Mouse (Mus musculus): ENCODE measurements around the gene Bmp2k. TPM values are rescaled to one million over a fixed set of nuclear protein-coding genes. Genes with fewer than 3 reads are reported as not detected.
A peak's percentile ranks its signal among the peaks of the same experiment; 100 is the strongest.

Gene Bmp2k
- polyA plus RNA-seq, 1 experiment from 2014 or later, result 10.1 TPM

DNA sequence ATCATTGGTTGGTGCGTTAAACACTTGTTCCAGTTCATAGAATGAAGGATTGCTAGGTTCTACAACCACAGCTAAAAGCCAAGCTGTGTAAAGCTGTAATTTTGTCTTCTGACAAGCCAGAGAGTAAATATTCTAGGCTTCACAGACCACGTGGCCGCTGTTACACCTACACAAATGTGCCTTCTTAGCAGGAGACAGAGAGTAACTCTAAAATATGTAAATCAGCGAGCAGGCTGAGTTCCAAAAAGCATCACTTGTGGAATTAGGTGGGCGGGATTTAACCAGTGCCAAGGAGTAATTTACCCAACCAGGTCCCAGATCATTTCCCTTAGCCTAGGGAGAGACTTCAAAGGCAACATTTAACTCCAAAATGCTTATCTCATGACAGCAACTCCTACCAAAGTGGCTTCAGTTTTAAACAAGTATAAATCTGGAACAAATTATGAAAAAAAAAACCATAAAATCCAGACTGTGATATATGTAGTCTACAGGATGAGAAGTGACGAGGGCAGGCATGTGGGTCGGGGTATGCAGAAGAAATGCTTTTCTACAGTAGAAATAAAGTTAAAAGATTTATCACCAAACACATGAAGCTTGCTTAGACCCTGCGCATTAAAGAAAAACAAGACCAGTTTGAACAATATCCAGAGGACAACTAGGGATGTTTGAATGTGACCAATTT, 35.1 kb upstream of the Bmp2k start:
- Histone ChIP-seq H3K4me2 (no peak overlapping the region), H3K27me3 (no peaks in the 10 kb centered on the region), H3K4me3 (replicated peaks) (no peak overlapping the region), H3K9ac (no peak overlapping the region), H3K27ac (no peak overlapping the region), H3K36me3 (no peaks in the 10 kb centered on the region), H3K4me1 (peaks cover 14% of the 10 kb centered on the region), H3K9me3 (replicated peaks) (no peaks in the 10 kb centered on the region)
- peak; percentile 47; the same call in 1 of the 2 replicates for ATAC-seq (replicated peaks; ENCODE audit: low FRiP score)
- WGBS, result 43% methylated on average over 8 of the region's 8 CpGs

DNA sequence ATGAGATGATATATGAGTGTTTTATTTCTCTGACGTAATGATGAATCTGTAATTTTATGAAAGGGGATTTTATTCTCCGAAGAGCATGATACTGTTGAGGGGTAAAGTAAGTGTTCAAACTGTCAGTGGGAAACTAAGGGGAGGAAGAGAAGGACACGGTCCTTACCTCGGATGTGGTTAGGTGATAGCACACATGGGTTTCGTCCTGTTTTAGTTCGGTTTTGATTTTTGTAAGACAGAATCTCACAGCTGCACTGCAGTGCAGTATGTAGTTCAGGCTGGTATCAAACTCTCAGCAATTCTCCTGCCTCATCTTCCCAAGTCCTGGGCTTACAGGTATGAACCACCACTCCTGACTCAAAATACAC, 34.6 kb upstream of the Bmp2k start:
- Histone ChIP-seq H3K4me3 (replicated peaks) (no peak overlapping the region), H3K9ac (no peak overlapping the region), H3K36me3 (no peaks in the 10 kb centered on the region), H3K4me2 (no peak overlapping the region), H3K27ac (no peak overlapping the region), H3K4me1 (peaks cover 14% of the 10 kb centered on the region), H3K27me3 (no peaks in the 10 kb centered on the region), H3K9me3 (replicated peaks) (no peaks in the 10 kb centered on the region)
- ATAC-seq (replicated peaks; ENCODE audit: low FRiP score), result no peak
- WGBS, result 40% methylated on average over 6 of the region's 6 CpGs

DNA sequence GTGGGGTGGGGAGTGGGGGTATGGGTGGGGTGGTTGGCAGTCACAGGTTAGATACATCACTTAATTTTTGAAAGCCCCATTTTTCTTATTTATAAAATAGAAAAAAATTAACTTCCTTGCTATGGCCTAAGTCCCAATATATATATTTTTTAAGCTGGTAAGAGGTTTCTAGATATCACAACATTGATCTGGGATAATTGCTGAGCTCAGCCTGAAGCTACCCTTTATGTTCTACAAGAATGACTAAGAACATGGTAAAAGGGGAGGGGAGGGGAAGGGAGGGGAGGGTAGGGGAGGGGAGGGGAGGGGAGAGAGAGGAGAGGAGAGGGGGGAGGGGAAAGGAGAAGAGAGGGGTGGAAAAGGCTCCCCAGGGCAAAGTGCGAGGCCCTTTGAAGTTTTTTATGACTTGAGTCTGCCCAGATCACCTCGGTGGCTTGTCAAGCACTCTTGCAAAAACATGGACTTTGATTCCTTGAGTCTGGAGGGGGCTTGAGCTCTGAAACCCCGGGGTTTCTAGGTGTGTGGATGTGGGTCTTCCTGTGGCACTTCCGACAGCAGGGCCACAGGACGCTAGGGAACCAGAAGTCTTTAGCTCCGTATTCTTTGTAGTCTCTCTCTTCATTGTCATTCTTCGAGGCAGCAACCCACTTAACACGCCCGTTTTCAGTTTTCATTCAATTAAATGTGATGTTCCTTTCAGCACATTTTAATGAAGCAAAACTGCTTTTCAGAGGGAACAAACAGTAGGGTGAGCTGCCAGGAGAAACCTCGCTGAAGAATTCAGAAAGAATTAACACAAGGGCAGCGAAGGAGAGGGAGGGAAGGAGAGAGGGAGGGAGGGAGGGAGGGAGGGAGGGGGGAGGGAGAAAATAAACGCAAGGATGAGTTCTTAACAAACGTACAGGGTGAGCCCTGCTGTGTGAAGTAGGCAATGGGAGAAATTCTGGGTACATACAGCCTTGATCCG, 33.1 kb upstream of the Bmp2k start:
- ATAC-seq (replicated peaks; ENCODE audit: low FRiP score), result peak; percentile 49
- Histone ChIP-seq H3K27ac (peak overlapping the region; percentile 46), H3K27me3 (no peaks in the 10 kb centered on the region), H3K4me1 (peaks cover 17% of the 10 kb centered on the region), H3K4me2 (peak overlapping the region; percentile 48), H3K4me3 (replicated peaks) (peak overlapping the region; percentile 10; the same call in 1 of the 2 replicates), H3K9me3 (replicated peaks) (no peaks in the 10 kb centered on the region), H3K36me3 (no peaks in the 10 kb centered on the region), H3K9ac (no peak overlapping the region)
- WGBS, result 9% methylated on average over 14 of the region's 14 CpGs

DNA sequence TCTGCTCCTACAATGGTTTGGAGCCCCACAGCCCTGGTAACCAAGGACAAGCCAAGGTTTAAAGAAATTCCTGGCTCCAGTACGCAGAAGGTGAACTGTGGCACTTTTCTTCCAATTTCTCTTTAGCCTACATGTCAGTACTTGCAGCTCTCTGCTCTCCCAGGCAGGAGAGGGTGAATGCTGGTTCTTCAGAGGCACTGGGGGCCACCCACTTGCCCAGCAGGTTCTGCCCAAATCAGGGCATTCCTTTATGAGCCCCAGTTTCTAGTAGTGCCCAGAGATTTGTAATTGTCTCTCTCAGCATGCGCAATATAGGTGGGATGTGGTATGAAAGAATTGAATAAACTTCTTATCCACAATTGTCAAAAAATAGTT, 32.5 kb upstream of the Bmp2k start:
- WGBS, result 59% methylated on average over 2 of the region's 2 CpGs
- no peak overlapping the region for H3K9ac ChIP-seq
- peaks cover 17% of the 10 kb centered on the region for H3K4me1 ChIP-seq
- H3K4me2 ChIP-seq, result peak overlapping the region; percentile 48; the same call in 1 of the 2 replicates
- ATAC-seq (replicated peaks; ENCODE audit: low FRiP score), result 0 out of 2 replicates have a peak, but pooled peaks have one; percentile 17
- no peaks in the 10 kb centered on the region for H3K36me3 ChIP-seq
- no peaks in the 10 kb centered on the region for H3K9me3 ChIP-seq (replicated peaks)
- H3K27me3 ChIP-seq, result no peaks in the 10 kb centered on the region
- H3K27ac ChIP-seq, result peak overlapping the region; percentile 46
- no peak overlapping the region for H3K4me3 ChIP-seq (replicated peaks)

DNA sequence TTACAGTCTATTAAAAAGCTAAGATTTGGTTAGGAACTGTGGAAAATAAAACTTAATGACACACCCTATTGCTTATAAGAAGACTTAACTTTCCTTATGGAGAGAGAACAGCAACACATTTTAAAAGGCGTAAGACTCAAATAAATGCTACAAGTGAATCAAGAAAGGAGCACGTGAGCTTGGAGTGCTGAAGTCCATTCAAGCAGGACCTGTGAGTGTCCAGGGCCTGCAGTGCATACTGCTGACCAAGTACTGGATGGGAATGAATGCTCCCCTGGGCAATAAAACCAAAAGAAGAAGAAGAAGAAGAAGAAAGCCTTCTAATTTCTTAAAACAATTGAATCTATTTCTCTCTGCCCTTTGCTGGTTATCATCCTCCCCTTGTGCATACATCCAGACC, 32.0 kb upstream of the Bmp2k start:
- 78% methylated on average over 2 of the region's 2 CpGs for WGBS
- Histone ChIP-seq H3K4me1 (peaks cover 17% of the 10 kb centered on the region), H3K27ac (no peak overlapping the region), H3K4me2 (no peak overlapping the region), H3K27me3 (no peaks in the 10 kb centered on the region), H3K36me3 (no peaks in the 10 kb centered on the region), H3K4me3 (replicated peaks) (no peak overlapping the region), H3K9ac (no peak overlapping the region), H3K9me3 (replicated peaks) (no peaks in the 10 kb centered on the region)
- no peak for ATAC-seq (replicated peaks; ENCODE audit: low FRiP score)

DNA sequence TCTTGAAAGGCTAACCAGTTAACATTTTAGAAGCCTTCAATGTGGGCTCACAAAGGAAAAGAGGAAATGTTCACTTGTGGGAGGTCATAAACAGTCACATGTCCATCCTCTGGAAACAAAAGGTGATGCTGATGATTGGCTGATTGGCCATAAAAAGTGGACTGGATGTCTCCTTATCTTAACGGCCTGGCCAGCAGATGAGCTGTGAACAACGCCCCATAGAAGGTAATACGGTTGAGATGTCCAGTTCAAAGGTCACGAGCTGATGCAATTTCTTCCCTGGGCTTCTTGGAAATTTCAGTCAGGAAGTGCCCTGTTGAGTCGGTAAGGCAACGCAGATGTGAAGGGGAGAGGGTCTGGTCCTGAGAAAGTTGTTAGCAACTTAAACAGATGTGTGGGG, 28.9 kb upstream of the Bmp2k start:
- peaks cover 12% of the 10 kb centered on the region for H3K4me1 ChIP-seq
- H3K9ac ChIP-seq, result no peak overlapping the region
- no peaks in the 10 kb centered on the region for H3K36me3 ChIP-seq
- ATAC-seq (replicated peaks; ENCODE audit: low FRiP score), result no peak
- no peak overlapping the region for H3K4me3 ChIP-seq (replicated peaks)
- no peak overlapping the region for H3K27ac ChIP-seq
- H3K27me3 ChIP-seq, result no peaks in the 10 kb centered on the region
- 8% methylated on average over 6 of the region's 6 CpGs for WGBS
- no peak overlapping the region for H3K4me2 ChIP-seq
- no peaks in the 10 kb centered on the region for H3K9me3 ChIP-seq (replicated peaks)

DNA sequence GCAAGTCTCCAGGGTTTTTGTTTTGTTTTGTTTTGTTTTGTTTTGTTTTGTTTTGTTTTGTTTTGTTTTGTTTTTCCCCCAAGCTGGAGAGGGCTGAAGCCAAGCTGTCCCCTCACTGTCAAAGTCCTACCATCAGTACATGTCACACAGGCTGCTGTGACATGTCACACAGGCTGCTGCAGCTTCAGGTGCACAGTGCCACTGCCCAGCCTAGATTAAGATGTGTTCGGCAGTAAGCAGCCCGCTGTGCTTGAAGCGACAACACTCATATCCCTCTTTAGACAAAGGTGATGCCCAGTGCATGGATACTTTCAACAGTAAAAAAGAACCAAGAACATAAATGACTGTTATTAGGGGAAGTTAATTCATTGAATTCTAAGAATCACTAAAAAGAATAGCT, 28.5 kb upstream of the Bmp2k start:
- Histone ChIP-seq H3K27me3 (no peaks in the 10 kb centered on the region), H3K4me2 (no peak overlapping the region), H3K4me3 (replicated peaks) (no peak overlapping the region), H3K9me3 (replicated peaks) (no peaks in the 10 kb centered on the region), H3K27ac (no peak overlapping the region), H3K9ac (no peak overlapping the region), H3K36me3 (no peaks in the 10 kb centered on the region), H3K4me1 (peaks cover 12% of the 10 kb centered on the region)
- WGBS, result 78% methylated on average over 3 of the region's 3 CpGs
- no peak for ATAC-seq (replicated peaks; ENCODE audit: low FRiP score)

DNA sequence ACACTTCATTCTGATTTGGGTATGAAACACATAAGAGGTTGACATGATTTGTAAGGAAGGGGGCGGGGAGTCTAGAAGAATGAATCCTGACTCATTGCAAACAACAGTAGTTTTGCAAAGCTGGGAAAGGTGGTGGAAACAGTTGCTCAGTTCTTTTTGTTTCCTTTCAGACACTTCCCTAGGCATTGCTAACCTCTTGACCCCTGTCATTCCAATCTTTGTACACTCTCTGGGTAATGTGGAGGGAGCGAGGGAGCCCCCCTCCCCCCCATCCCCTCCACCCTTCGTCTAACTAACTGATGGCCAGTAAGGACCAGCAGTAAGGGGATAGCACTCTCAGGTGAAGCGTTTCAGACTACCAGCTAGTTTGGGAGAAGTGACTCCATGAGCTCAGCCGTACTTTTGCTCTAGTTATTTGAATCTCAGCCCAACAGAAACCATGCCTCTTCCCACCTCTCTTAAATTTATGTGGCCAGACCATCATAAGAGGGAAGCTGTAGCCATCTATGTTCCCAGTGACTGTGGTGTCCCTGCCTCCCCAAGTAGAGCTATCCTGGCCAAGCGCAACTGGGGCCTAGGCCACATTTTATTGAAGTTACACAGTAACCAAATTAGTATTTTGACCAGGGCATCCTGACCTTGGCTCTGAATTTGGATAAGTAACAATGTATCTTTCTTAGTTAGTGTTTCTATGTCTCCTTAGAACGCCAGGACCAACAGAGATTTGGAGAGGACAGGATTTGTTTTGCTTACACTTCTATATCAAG, 27.6 kb upstream of the Bmp2k start:
- ATAC-seq (replicated peaks; ENCODE audit: low FRiP score), result no peak
- Histone ChIP-seq H3K27ac (no peak overlapping the region), H3K9ac (no peak overlapping the region), H3K4me3 (replicated peaks) (no peak overlapping the region), H3K4me2 (no peak overlapping the region), H3K4me1 (peaks cover 5% of the 10 kb centered on the region), H3K27me3 (no peaks in the 10 kb centered on the region), H3K9me3 (replicated peaks) (no peaks in the 10 kb centered on the region), H3K36me3 (no peaks in the 10 kb centered on the region)
- WGBS, result 66% methylated on average over 7 of the region's 7 CpGs

DNA sequence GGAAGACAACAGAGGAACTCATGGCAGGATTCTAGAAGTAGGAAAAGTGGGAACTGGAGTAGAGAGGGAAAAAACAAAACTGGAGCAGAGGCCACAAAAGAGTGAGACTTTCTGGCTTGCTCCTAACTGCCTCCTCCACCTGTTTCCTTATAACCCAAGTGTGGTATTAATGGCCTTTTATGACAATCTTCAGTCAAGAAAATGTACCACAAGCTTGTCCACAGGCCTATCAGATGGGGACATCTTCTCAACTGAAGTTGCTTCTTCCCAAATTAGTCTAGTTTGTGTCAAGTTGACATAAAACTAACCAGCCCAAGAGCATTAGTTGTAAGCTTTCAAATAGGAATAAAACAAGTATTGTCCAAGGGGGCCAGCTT, 27.0 kb upstream of the Bmp2k start:
- ATAC-seq (replicated peaks; ENCODE audit: low FRiP score), result no peak
- no peaks in the 10 kb centered on the region for H3K9me3 ChIP-seq (replicated peaks)
- no peak overlapping the region for H3K4me3 ChIP-seq (replicated peaks)
- H3K9ac ChIP-seq, result no peak overlapping the region
- H3K27me3 ChIP-seq, result no peaks in the 10 kb centered on the region
- no peaks in the 10 kb centered on the region for H3K36me3 ChIP-seq
- H3K27ac ChIP-seq, result no peak overlapping the region
- peaks cover 3% of the 10 kb centered on the region for H3K4me1 ChIP-seq
- no peak overlapping the region for H3K4me2 ChIP-seq

DNA sequence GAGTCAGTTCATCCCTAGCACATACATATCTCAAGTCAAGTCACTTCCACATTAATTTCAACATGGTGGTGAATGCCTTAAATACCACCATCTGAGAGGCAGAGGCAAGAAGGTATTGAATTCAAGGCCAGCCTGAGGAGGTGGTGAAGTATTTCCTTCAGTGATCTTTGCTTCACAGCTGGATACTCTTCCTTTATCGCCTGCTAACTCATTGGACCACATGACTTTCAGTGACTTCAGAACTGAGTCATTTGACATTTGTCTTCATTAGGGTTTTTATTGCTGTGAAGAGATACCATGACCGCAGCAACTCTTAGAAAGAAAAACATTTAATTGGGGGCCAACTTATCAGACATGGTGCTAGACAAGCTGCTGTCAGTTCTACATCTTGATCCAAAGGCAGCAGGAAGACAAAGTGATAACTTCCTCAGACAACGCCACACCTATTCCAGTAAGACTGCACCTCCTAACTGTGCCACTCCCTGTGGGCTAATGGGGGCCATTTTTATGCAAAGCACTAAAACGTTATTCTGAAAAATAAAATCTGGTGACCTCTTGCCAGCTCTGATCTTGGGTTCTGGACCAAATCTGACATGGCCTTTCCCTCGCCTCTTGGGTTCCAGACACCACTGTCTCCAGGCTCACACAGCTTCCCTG, 24.9 kb upstream of the Bmp2k start:
- Histone ChIP-seq H3K27ac (no peak overlapping the region), H3K9me3 (replicated peaks) (no peaks in the 10 kb centered on the region), H3K9ac (no peak overlapping the region), H3K4me3 (replicated peaks) (no peak overlapping the region), H3K4me1 (peaks cover 3% of the 10 kb centered on the region), H3K36me3 (no peaks in the 10 kb centered on the region), H3K27me3 (no peaks in the 10 kb centered on the region), H3K4me2 (no peak overlapping the region)
- WGBS, result 80% methylated on average over 5 of the region's 5 CpGs
- ATAC-seq (replicated peaks; ENCODE audit: low FRiP score), result no peak

DNA sequence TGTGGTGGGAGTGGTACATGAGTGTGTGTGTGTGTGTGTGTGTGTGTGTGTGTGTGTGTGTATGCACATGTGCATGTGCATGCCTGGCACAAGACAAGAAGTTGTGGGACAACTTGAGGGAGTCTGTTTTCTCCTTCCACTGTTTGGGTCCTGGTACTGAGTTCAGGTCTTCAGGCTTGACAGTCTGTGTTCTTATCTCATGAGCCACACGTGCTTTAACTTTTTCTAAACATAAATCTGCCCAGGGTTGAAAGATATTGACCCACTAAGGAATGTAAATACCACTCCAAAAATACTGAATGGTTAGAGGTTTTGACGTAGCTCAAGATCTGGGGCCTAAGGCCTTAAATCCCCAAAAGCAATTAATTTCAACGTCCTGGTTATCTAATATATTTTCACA, 23.8 kb upstream of the Bmp2k start:
- no peaks in the 10 kb centered on the region for H3K27me3 ChIP-seq
- H3K36me3 ChIP-seq, result no peaks in the 10 kb centered on the region
- H3K4me2 ChIP-seq, result no peak overlapping the region
- 65% methylated on average over 3 of the region's 3 CpGs for WGBS
- H3K4me1 ChIP-seq, result peaks cover 1% of the 10 kb centered on the region
- H3K9ac ChIP-seq, result no peak overlapping the region
- no peak overlapping the region for H3K4me3 ChIP-seq (replicated peaks)
- H3K9me3 ChIP-seq (replicated peaks), result no peaks in the 10 kb centered on the region
- no peak for ATAC-seq (replicated peaks; ENCODE audit: low FRiP score)
- no peak overlapping the region for H3K27ac ChIP-seq
